Mouse (Mus musculus) cerebellum, adult 9-10 months (tissue): ENCODE measurements around the gene Ttc32.
A peak's percentile ranks its signal among the peaks of the same experiment; 100 is the strongest.

ENCODE experiments used
- DNase-seq: peaks from one replicate; pipeline ENCODE4 v3.0.0; 2022

Gene Ttc32

GRCm38 (mm10) chr12:9029888-9030723 lies at the start of gene Ttc32:
Gene Ttc32, plus strand, starts transcription at chr12:9029997.
- DNase-seq: peak; percentile 94

GRCm38 (mm10) chr12:8993231-8993630 lies 36.6 kb upstream of the Ttc32 start:
- no peak for DNase-seq

GRCm38 (mm10) chr12:8998318-8998717 lies 31.5 kb upstream of the Ttc32 start:
- DNase-seq: no peak

DNA sequence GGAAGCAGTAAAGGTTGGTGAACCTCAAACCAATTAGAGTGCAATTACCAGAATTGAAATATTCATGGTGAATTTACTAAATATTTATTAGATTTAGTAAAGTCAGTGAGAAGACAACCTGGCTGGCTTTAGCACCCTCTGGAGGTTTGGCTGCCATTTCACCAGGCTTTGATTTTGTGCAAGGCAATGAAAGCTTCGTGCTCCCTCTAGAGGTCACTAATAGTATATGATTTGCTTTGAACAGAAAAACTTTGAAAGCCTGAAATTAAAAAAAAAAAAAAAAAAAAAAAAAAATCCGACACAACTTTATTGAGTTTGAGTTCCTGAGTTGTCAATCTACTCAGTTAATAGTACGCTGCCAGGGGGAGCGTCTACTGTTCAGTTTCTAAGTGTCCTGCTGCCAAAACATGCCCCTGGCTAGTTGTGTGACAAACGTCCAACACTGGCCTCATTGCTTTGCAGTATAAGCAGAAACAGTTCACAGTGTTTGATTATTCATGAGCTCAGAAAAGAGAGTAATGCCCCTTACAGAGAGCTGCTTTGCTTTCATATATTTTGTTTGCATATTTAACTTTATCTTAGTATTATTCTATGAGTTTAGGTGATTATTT lies 27.7 kb upstream of the Ttc32 start:
- peak; percentile 76 for DNase-seq

DNA sequence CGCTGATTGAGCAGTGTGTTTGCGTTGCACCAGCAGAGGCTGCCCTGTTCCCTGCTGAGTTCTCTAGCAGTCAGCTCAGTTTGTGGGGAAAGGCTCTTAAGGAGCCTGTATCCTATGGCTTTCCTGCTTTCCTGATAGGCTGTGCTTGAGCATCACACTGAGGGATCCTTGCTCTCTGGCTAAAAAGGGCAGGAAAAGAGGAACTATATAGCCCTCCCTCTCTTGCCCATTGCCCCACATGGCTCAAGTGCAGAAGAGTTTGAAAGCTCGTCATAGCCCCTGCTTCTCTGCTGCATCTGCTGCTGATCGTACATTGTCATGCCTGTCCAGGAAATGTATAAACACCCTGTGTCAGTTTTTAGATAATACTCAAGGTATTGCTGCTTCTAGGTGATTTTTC lies 22.7 kb upstream of the Ttc32 start:
- no peak for DNase-seq

GRCm38 (mm10) chr12:9007811-9008210 lies 22.0 kb upstream of the Ttc32 start:
- no peak for DNase-seq

GRCm38 (mm10) chr12:9010311-9010710 lies 19.5 kb upstream of the Ttc32 start:
- DNase-seq: no peak

- no peak for DNase-seq
These were observed 13.4 kb upstream of the Ttc32 start for GRCm38 (mm10) chr12:9016376-9016775.

DNA sequence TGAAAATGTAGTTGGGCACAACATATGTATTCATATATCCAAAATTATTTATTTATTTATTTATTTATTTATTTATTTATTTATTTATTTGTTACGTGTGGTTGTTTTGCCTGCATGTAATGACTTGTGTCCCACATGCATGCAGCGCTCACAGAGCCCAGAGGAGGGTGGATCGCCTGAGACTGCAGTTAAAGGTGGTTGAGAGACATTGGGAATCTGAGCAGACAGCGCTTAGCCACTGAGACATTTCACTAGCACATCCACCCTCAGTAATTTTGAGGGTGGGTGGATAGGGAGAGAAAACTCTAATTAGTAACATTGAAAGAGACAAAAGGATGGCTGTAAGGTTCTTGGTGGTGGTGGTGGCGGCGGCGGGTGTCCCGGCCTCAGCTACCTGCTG lies 9.4 kb upstream of the Ttc32 start:
- no peak for DNase-seq

DNA sequence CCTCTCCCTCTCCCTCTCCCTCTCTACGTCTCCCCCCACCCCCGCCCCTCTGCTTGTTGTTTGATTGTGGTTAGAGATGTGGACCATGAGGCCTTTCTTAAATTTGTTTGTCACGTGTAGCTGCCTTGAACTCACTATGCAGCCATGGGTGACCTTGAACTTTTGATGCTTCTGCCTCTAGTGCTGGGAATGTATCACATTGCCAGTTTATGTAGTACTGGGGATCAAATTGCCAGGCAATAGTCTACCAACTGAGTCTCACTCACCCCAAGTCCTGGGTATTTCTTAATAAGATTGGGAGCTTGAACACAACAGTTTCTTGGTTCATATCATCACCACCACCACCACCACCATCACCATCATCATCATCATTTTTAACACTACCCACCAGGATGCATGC lies 8.8 kb upstream of the Ttc32 start:
- DNase-seq: no peak

DNA sequence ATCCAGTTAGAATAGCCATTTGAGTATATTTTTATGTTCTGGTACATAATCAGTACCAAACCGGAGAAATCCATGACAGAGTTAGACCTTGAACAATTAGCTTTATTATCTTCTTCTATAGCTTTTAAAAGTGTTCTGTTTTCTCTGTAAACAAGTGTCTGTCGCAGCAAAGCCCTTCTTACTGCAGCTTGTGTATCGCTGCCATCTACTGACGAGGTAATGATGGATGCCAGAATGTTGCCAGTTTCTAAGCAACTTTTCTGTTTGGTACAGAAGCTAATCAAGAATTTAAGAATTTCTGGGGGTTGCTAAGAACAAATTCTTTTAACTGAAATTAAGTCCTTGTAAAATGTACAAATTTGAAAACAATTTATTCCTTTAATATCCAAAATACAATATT lies 6.8 kb upstream of the Ttc32 start:
- no peak for DNase-seq

DNA sequence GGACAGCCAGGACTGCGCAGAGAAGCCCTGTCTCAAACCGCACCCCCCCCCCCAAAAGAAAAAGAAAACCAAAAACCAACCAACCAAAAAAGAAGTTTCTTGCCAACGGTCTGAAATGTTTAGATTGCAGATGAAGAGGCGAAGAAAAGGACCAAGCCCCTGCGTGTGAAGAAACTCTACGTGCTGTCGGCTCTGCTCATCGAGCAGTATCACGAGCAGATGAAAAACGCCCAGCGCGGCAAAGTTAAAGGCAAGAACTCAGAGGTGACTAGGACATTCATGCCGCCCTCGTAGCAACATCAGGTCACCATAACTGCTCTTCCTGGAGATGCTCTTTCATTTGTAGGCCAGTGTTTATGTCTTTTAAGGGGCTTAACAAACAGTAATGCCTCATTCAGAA lies 5.7 kb upstream of the Ttc32 start:
- DNase-seq: no peak

GRCm38 (mm10) chr12:9024736-9025135 lies 5.1 kb upstream of the Ttc32 start:
- no peak for DNase-seq

DNA sequence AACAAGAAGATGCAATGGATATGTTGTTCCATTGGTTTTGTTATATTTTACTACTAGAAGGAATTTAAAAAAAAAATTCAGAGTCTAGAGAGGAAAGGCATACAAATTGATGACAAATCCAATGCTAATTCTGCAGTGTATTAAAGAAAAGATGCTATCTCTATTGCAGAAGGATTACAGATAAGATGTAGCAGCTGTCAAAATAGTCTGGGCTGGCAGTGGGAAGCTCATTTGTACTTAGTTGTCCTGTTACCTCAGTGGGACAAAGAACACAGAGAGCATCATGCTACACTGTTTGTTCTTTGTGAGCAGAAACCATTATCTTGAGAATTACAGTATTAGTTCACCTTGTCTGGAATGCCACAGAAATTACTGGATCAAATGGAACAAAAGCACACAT lies 3.0 kb upstream of the Ttc32 start:
- no peak for DNase-seq

DNA sequence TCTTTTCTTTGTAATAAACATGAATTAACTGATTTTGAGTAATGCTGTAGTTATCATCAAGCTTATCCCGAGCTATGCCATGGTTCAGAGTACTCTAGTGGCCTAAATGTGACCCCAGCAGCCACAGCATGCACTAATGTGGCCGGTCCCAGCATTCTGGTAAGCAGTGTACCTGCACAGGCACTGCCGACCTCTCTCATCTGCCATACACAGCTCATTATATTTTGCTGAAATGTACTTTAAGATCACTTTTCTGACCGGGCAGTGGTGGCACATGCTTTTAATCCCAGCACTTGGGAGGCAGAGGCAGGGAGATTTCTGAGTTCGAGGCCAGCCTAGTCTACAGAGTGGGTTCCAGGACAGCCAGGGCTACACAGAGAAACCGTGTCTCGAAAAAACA lies 981 bp upstream of the Ttc32 start:
- peak; percentile 28 for DNase-seq

GRCm38 (mm10) chr12:9029506-9029887 lies 300 bp upstream of the Ttc32 start:
- no peak for DNase-seq

GRCm38 (mm10) chr12:9031166-9031565 lies 1.4 kb downstream of the Ttc32 start:
- DNase-seq: peak; percentile 10

- DNase-seq: no peak
These were observed 3.3 kb downstream of the Ttc32 start for GRCm38 (mm10) chr12:9033140-9033539.

DNA sequence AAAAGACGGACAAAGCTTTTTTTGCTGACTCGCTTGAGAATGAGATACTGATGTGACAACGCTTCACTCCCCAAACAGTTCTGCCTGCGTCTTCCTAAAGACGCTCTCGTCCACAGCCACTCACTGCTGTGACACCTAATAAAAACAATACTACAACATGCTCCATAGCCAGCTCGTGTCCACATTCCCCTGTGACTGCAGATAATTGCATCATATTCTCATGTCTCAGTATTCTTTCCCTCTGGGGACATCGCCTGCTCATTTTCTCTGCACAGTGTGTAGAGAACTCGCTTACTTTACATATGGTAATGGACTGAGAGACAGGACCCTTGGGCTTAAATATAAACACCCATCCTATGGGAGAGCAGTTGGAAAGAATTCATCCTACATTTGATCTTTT lies 6.6 kb downstream of the Ttc32 start:
- DNase-seq: no peak

DNA sequence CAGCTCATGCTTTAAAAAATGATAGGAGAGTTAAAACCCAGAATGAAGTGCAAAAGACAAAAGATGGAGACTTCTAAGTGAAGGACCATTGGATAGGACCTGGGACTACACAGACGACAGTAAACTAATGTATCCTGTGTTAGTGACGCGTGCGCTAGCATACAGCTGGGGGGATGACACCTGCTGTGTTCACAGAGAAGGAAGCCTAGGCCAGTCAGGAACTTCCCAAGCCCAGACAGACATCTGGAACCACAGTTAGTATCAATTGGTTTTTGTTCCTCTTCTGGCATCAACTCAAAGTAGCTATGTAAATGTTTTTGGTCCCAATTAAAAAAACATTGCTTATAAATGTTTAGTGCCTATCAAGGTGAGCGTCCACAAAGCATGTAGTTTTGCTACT lies 10.4 kb downstream of the Ttc32 start:
- DNase-seq: no peak

DNA sequence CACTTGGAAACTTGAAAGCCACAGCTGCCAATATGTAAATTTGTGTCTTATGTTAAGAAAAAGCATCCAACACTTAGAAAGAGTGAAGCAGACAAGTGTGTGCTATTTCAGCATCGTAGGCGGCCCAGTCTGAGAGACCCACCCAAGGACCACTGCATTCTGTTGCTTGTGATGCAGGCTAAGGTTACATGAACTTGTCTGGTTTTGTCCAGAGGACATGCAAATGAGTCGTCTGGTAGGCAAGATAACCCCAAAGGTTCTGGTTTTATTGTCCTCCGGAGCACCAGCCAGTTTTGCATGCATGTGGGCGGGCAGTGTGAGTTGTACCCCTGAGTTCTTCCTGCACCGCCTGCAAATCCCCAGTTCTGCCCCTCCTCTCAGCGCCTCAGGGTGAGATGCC lies 10.9 kb downstream of the Ttc32 start:
- DNase-seq: no peak

DNA sequence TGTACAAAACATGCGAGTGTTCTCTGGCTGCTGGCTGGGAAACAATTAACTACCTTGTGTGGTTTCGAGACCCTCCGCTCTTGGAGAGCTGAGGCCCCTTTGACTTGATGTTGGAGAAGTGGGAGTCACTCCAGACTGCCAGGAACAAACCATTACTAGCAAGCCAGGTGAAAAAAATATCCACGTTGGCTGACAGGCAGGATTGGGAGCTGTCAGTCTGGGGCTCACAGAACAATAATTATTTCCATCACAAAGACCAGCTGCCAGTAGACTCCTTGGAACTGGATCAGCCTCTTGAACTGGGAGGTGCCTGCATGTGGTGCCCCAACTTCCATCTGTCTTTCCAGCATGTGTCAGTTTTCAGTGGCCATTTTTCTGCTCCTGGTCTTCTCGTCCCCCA lies 12.5 kb downstream of the Ttc32 start:
- DNase-seq: no peak

- DNase-seq: no peak
These were observed 13.0 kb downstream of the Ttc32 start for GRCm38 (mm10) chr12:9042759-9043158.

DNA sequence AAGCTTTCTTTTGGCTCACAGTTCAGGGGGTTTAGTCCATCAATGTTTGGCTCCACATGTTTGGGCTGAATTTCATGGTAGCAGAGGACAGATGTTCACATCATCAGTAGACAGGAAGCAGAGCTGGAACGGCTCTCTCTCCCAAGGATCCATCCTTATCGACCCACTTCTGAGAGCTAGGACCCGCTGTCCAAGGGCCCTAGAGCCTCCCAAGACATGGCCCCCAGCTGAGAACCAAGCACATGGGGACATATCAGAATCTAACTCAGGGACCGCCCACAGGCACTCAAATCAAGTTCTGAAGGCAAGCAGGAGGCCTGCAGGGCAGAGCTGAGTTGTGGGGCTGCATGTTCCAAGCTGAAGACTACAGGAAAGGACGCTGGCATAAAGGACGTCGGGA lies 14.9 kb downstream of the Ttc32 start:
- DNase-seq: no peak

GRCm38 (mm10) chr12:9046674-9047073 lies 16.9 kb downstream of the Ttc32 start:
- no peak for DNase-seq
